Mouse (Mus musculus): ENCODE results near the gene Olfr465-ps1.

GRCm38 (mm10) chr13:65111961-65112360 is 25.9 kb upstream of the Olfr465-ps1 start:
- TF ChIP-seq CTCF (IDR thresholded peaks at IDR 0.05; ENCODE audit: low read depth) (no peak), EP300 (IDR thresholded peaks at IDR 0.05; ENCODE audit: low read depth) (no peak)
